Mouse (Mus musculus): Measurements from ENCODE around the gene Parvb.

The Parvb gene

DNA sequence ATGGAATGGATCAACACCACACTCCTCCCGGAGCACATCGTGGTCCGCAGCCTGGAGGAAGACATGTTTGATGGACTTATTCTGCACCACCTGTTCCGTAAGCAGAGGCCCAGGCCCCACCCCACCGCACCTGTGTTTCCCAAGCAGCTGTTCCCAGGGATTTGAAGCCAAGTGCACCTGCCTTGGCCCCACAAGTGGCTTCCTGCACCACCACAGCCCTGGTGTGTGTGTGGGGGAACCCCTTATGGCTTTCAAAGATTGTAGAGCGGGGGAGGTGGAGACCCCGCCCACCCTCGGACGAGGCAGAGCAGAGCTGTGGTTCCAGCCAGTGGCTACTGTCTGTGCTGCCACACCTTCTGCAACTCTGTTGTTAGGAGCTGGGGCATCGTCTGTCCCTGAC is 97.0 kb downstream of the Parvb start:
- no peak for DNase-seq

DNA sequence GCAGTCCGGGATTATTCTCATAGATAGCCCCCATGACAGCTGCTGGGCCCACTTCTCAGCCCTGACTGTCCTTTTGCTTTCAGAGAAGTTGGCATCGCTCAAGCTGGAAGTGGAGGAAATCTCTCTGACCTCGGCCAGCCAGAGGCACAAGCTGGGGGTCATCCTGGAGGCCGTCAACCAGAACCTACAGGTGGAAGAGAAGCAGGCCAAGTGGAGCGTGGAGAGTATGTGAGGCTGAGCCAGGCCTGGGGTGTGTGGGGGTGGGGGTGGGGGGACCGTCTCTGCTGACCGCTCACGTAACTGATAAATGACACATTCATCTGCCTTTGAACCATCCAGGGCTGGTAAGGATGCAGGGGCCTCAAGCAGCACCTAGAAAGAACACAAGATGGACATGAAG is 98.1 kb downstream of the Parvb start:
- no peak for DNase-seq

DNA sequence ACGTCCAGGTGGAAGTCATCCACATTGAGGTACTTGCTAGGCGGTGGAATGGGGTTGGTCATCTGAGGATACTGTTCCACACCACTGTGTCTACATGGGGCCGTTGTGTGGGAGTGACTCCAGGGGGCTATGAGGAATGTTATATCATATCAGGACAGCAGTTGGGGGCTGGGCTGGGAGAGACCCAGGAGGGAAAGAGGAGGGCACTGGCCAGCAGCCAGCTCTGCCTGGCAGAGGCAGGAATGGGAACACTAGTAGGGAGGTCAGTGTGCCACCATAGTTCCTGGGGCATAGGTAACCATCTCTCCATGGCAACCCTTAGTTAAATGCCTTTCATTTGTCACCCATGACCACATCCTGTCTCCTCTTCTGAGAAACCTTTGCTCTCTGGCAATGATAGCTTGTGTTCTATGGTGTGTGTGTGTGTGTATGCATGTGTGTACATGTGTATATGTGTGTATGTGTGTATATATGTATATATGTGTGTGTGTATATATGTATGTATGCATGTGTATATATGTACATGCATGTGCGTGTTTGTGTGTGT is 99.3 kb downstream of the Parvb start:
- no peak for DNase-seq

DNA sequence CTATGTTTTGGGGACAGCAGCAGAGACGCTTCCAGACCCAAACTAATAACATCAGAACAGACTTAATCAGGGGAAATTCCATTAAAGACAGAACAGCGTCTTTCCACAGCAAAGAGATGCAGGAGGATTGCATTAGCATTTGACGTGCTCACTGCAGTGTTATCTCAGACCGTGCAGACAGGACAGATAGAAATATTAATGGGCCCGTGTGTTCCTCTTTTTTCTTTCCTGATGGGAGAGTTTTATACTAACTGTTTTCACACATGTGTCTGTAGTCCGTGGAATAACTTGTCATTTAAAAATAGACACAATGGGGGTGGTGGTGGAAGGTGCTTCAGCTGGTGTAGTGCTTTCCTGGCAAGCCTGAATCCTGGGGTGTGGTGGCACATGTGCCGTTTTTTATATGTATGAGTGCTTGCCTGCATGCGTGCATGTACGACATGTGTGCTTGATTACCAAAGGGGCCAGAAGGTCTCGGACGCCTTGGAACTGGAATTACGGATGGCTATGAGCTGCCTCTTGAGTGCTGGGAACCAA is 104.5 kb downstream of the Parvb start:
- DNase-seq = no peak

DNA sequence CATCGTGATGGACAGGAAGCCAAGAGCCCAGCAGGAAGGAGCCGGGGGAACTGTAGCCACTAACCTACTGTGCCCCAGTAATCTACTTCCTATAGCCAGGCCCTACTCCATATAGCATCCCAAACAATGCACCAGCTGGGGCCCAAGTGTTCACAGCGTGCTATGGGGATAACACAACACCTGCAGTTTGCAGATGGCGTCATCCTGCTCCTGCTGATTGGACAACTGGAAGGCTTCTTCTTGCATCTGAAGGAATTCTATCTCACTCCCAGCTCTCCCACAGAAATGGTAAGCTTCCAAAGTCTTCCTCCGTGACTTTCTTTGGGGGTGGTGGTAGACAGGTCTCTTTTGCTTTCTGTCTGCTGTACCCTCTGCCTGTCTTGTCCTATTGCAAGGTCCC is 105.8 kb downstream of the Parvb start:
- no peak for DNase-seq

DNA sequence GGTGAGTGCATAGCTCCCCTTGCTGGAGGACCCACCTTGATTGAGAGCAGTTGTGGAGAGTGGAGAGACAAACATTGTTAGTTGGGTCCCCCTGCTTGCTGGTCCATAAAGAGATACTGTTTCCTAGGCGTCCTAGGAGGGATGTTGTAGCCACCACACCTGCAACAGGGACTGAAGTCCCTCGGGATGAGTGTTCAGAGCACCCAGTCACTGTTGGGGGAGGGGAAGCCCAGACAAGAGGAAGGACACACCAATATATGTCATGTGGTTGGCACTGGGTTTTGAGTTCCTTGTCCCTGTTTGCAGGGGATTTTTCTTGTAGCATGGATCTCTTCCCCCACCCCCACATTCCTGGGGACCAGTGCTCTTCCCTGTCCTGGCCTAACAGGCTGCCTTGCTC is 109.1 kb downstream of the Parvb start:
- DNase-seq = no peak

DNA sequence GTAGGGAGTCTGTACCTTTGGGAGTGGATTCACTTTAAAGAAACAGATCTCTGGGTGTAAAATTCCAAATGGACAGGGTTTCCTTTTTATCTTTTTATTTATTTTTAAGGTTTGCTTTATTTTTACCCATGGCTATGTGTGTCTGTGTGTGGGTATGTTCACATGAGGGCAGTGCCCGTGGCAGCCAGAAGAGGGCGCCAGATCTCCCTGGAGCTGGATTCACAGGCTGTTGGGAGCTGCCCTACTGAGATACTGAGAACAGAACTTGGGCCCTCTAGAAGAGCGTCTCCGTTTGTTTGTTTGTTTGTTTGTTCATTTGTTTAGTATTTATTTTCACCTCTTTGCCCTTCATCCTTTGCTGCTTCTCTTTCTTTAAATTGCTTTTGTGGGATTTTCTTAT is 116.9 kb downstream of the Parvb start:
- DNase-seq = no peak

DNA sequence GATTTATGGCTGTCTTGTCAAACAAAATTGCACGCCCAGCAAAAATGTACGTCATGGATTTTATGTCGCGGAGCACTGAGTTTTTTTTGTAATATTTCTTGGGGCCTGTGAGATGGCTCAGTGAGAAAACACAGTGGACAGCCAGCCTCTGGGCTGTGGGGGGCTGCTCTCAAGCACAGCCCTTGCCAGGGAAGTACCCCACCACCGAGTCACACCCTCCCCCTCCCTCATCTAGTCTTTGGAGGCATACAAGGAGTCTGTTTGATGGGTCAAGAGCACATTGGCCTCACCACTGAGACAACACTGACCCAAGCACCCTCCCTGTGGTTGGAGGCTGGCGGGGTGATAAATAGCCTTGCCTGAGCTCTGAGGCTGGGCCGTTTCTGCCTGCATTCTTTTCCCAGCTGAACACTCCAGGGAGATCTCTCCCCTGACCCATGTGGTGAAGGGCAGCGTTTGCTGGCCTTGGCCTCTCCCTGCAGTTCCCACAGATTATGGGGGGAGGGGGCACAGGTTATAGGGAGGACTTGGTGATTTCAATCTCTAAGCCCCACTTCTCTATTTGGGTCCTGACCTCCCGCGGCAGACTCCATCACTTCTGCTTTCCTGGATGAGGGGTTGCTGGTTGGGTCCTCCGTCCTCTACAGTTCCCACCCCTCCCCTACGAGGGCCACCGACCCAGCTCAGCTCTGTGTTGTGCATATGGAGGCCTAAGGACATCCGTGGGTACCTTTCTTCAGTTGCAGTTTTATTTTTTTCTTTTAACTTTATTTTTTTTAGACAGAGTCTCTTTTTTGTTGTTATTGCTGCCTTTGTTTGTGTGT is 118.3 kb downstream of the Parvb start:
- peak; percentile 72 for DNase-seq

DNA sequence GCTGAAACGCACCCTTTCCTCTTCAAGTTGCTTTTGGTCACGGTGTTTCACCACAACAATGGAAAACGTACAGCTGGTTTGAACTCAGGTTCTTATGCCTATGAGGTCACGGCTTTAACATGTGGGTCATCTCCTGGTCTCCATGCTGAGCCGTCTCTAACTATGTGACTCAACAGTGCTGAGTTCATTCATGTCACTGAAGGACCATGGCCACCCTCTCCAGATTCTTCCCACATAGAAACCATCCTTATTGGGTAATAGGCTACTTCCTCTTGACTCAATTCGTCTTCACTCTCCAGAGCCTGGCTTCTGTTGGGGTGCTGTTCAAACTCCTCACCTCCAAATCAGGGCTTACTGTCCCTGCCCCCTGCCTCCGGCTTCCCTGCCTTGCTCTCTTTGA is 119.5 kb downstream of the Parvb start:
- no peak for DNase-seq

DNA sequence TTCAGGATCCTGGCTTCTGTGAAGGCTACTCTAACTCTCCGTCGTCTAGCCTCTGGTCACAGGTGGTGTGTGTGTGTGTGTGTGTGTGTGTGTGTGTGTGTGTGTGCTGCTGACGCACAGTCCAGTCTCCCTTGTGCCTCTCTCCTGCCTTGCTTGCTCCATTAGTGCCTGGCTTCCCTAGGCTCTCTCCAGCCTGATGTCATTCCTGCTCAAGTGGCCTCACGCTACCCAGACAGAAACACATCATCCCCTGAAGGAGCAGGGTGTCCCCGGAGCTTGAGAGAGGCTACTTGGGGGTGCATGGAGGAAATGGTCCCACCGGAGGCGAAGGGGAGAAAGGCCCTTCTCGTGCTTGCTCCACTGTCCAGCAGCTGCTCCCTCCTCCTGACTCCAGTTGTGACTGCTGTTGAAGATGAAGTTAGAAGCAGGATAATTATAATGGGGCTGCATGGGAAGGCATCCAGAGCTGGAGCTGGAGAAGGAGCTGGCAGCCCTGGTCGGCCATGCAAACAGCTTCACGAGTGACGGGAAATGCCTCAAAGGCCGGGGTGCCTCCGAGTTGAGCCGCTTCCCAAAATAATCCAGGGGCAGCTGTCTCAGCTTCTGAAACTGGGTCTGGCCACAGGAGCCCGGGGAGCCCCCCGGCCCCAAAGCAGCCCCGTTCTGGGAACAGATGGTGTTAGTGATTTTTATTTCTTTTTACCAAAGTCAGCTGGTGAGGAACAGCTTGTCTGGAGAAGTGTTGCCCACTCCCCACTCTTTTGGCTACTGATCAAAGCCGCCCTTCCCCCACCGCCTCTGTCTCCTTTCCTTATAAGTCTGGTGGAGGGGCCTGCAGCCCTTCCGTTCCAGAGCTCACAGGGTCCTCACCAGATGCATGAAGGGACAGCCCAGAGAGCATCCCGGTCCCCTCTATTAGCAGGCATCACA is 120.3 kb downstream of the Parvb start:
- DNase-seq = no peak

DNA sequence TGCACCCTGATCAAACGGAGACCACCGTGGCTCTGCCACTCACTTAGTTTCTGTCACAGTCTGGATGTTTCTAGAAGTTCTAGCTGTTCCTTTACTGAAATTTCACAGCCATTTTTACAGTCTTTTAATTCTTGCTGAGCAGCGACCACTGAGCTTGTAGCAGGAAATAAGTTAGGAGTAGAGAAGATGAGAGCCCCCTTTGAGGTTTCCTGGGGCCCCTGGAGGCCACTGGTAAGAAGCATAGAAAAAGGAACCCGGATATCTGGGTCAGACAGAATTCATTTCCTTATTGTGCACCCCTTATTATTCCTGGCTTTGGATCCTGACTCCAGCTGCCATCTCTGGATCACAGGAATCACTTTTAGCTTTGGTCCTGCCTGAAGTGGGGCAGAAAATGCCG is 123.2 kb downstream of the Parvb start:
- no peak for DNase-seq

DNA sequence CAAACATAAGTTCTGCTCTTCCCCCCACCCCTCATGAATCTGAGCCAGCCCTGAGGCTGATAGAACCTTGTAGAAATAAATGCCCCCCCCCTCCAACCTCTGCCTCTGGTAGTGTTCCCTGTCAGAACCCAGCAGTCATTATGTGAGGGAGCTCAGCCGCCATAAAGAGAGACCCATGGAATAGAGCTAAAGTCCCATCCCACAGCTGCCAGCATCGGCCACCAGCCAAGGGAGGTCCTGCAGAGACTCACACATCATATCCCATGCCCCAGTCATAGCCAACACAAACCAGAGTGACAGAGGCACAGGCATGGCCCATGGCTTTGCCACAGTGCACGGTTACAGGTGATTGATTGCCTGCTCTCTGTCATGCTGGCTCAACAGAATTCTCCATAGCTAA is 132.9 kb downstream of the Parvb start:
- DNase-seq = no peak
